Mouse (Mus musculus) lung, embryonic 14.5 days (tissue): ENCODE measurements at regions not wholly inside any gene's neighbourhood (a gene's known extent, or its start where the extent isn't known, plus 50 kb on each side); places are given as distances from the start of the nearest gene placed in this dataset.
A peak's percentile ranks its signal among the peaks of the same experiment; 100 is the strongest.

ENCODE experiments used
- ATAC-seq: fragments of 200-750 bp; cut with Nextera tagmentation; 2 replicates; pipeline ENCODE4 v1.8.0; 2017; ENCODE audit warnings: mild to moderate bottlenecking, moderate TSS enrichment, moderate library complexity; ENCODE audit not compliant: insufficient read depth
- DNase-seq: peaks from one replicate; pipeline ENCODE4 v3.0.0-alpha.2; 2015
- H3K27ac ChIP-seq: fragments of 300-500 bp; sonication (generic); 2 replicates; pipeline ENCODE4 v1.5.1; 2014; ENCODE audit warnings: low read depth, mild to moderate bottlenecking, moderate library complexity
- H3K27me3 ChIP-seq: fragments of 300-500 bp; sonication (generic); 2 replicates; pipeline ENCODE4 v1.6.1; 2014; ENCODE audit warnings: low read length, control low read depth; ENCODE audit not compliant: insufficient read depth
- H3K36me3 ChIP-seq: fragments of 300-500 bp; sonication (generic); 2 replicates; pipeline ENCODE4 v1.6.1; 2014; ENCODE audit warnings: control low read depth; ENCODE audit not compliant: insufficient read depth
- H3K4me1 ChIP-seq: fragments of 300-500 bp; sonication (generic); 2 replicates; pipeline ENCODE4 v1.6.1; 2014; ENCODE audit warnings: antibody characterized with exemption, control low read depth; ENCODE audit not compliant: insufficient read depth
- H3K4me2 ChIP-seq: fragments of 300-500 bp; sonication (generic); 2 replicates; pipeline ENCODE4 v1.6.1; 2014; ENCODE audit warnings: mild to moderate bottlenecking
- H3K4me3 ChIP-seq: fragments of 300-500 bp; sonication (generic); 2 replicates; pipeline ENCODE4 v1.5.1; 2014; ENCODE audit warnings: low read depth, low read length
- H3K9ac ChIP-seq: fragments of 300-500 bp; sonication (generic); 2 replicates; pipeline ENCODE4 v1.6.1; 2014
- H3K9me3 ChIP-seq: fragments of 300-500 bp; sonication (generic); 2 replicates; pipeline ENCODE4 v1.6.1; 2016; ENCODE audit warnings: low read depth, low read length, control low read depth
- CTCF ChIP-seq: IDR thresholded peaks from 2 replicates; pipeline ENCODE4 v1.5.1; 2016; ENCODE audit warnings: antibody characterized with exemption, low read depth
- WGBS: fragments of 180-500 bp; shearing (Covaris S2); extraction: QIAGEN DNeasy Blood & Tissue Kit; methylation state at CpG from one replicate; pipeline ENCODE4 v1.1.7; 2014; 5-methylcytosine and 5-hydroxymethylcytosine counted together

DNA sequence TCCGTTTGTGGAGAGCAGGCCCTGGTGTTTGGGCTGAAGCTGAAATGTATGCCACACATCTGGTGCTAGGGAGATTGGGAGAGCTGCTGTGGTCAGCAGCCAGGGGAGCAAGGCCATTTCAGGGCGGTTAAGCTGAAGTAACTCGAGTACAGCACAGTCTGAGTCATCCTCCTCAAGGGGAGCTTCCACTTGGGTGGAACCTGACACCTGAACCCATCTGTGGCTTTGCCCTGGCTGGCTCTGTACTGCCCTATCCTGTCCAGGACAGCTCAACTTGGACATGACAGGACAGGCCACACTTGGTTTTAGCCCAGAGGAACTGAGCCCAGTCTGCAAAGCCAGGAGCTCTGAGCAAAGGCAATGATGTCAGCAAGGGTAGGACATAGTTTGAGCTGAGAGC, 328.5 kb downstream of the Osr1 start:
- Histone ChIP-seq H3K27ac (no peak overlapping the region), H3K4me3 (no peak overlapping the region), H3K4me1 (peaks cover 6% of the 10 kb centered on the region; the same call in 1 of the 2 replicates), H3K27me3 (no peaks in the 10 kb centered on the region), H3K9me3 (no peaks in the 10 kb centered on the region), H3K9ac (no peak overlapping the region), H3K4me2 (no peak overlapping the region), H3K36me3 (no peaks in the 10 kb centered on the region)
- WGBS, result 40% methylated on average over 3 of the region's 3 CpGs
- DNase-seq, result no peak
- no peak for ATAC-seq
- no peak for TF ChIP-seq CTCF

DNA sequence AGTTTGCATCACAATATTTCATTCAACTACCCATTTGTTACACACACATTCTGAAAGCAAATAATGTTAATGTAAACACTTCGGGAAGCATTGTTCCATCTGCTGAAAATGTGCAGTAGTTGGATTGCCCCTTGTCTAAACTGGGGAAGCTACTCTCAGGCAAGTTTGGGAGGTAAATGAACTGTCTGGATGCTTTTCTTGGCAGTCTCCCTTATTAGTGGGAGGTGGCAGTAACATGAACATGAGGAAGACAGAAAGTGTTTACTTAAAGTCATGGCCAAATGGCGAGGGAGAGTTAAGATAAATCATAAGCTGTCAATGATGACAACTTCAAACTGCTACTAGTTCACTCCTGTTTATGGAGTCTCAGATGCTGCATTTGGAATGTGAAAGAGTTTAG, 332.0 kb downstream of the Osr1 start:
- 20% methylated on average over 2 of the region's 2 CpGs for WGBS
- ATAC-seq, result peak; percentile 95
- no peaks in the 10 kb centered on the region for H3K27me3 ChIP-seq
- H3K4me3 ChIP-seq, result no peak overlapping the region
- peaks cover 6% of the 10 kb centered on the region; the same call in 1 of the 2 replicates for H3K4me1 ChIP-seq
- no peaks in the 10 kb centered on the region for H3K36me3 ChIP-seq
- H3K9ac ChIP-seq, result no peak overlapping the region
- TF ChIP-seq CTCF, result no peak
- no peaks in the 10 kb centered on the region for H3K9me3 ChIP-seq
- no peak overlapping the region for H3K4me2 ChIP-seq
- H3K27ac ChIP-seq, result no peak overlapping the region
- peak; percentile 93 for DNase-seq

DNA sequence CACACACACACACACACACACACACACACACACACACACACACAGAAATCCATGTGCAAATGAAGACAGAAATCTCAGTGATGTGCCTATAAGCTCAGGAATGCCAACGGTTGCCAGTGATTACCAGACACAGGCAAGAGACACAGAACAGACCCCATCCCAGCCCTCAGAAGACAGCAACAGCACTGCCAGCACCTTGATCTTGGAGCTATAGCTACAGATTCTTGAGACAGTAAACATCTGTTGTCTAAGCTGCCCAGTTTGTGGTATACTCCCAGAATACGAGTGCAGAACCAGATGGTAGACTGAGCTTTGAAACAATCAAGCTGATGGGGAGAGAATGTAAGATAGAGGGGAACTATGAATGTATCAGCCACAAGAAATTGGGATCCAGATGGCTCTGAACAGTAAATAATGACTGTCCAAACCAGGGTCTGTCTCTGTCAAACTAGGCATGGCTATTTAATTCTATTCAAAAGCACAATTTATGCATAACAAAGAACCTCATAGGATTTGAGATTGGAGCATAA, 333.9 kb downstream of the Osr1 start:
- Histone ChIP-seq H3K36me3 (no peaks in the 10 kb centered on the region), H3K27me3 (no peaks in the 10 kb centered on the region), H3K4me1 (peaks cover 6% of the 10 kb centered on the region; the same call in 1 of the 2 replicates), H3K27ac (no peak overlapping the region), H3K9me3 (no peaks in the 10 kb centered on the region), H3K4me2 (no peak overlapping the region), H3K9ac (no peak overlapping the region), H3K4me3 (no peak overlapping the region)
- TF ChIP-seq CTCF, result no peak
- DNase-seq (peak; percentile 16), ATAC-seq (no peak)
- 50% methylated on average over 2 of the region's 2 CpGs for whole genome bisulfite sequencing

DNA sequence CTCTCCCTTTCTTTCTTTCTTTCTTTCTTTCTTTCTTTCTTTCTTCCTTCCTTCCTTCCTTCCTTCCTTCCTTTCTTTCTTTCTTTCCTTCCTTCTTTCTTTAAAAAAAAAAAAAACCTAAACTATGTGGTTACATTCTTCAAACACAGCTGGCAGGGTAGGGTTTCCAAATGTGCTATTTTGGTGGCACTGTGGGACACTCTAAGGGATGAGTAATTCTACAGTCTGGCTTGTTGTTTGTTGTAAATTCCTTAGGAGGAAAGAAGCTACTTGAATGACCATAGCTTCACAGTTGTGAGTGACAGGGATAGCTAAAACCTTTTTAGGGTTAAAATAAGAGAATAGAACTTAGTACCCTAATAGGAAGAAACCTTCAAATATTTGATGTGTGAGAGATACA, 342.4 kb downstream of the Osr1 start:
- Histone ChIP-seq H3K9me3 (no peaks in the 10 kb centered on the region), H3K4me2 (no peak overlapping the region), H3K27ac (no peak overlapping the region), H3K4me3 (no peak overlapping the region), H3K9ac (no peak overlapping the region), H3K4me1 (no peaks in the 10 kb centered on the region; the same call in 1 of the 2 replicates), H3K36me3 (no peaks in the 10 kb centered on the region), H3K27me3 (no peaks in the 10 kb centered on the region)
- DNase-seq (no peak), ATAC-seq (no peak)
- no peak for TF ChIP-seq CTCF

DNA sequence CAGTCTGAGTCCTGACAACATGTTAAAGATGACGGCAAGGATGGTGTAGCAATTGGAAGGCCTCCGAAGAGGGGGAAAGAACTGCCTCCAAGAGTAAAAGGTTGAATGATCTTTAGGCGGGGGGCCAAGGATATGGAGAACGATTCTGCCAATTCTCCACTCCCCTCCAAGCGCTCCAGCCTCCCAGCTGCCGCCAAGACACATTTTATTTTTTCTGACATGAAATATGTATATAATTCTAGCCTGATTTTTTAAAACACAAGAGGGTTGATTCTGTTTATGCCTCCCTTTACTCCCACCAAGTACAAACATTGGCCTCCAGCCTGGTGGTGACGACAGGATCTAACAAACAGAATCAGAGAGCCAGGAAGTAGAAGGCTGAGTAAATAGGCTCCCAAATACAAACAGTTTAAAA, 345.8 kb downstream of the Osr1 start:
- H3K36me3 ChIP-seq, result no peaks in the 10 kb centered on the region
- H3K4me2 ChIP-seq, result 0 out of 2 replicates have a peak overlapping the region, but pooled peaks have one; percentile 2
- DNase-seq (peak; percentile 88), ATAC-seq (peak; percentile 91)
- no peak overlapping the region for H3K9ac ChIP-seq
- TF ChIP-seq CTCF, result no peak
- WGBS, result 17% methylated on average over 7 of the region's 7 CpGs
- no peaks in the 10 kb centered on the region; the same call in 1 of the 2 replicates for H3K4me1 ChIP-seq
- H3K4me3 ChIP-seq, result no peak overlapping the region
- H3K27me3 ChIP-seq, result no peaks in the 10 kb centered on the region
- H3K9me3 ChIP-seq, result no peaks in the 10 kb centered on the region
- H3K27ac ChIP-seq, result peak overlapping the region; percentile 24; the same call in 1 of the 2 replicates

DNA sequence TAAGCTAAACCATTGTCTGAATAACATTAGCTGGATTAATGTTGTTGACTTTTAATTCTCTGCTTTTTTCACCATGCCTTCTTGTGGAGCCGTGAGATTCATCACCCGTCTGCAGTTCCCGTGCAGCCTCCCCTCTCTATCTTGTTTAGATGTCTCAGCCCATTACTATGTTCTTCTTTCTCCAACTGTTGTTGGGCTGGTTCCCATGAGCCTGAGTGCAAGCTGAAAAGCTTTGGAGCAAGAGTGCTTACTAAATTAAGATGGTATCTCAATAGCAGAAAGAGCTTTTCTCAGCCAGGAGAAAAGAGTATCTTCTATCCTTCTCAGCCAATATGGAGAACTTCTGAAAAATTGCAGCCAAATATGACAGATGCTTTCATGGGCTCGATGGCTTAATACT, 348.1 kb downstream of the Osr1 start:
- no peaks in the 10 kb centered on the region for H3K9me3 ChIP-seq
- ATAC-seq (no peak), DNase-seq (no peak)
- no peak overlapping the region for H3K27ac ChIP-seq
- no peak for TF ChIP-seq CTCF
- H3K36me3 ChIP-seq, result no peaks in the 10 kb centered on the region
- WGBS, result 73% methylated on average over 4 of the region's 4 CpGs
- H3K4me3 ChIP-seq, result no peak overlapping the region
- no peak overlapping the region for H3K4me2 ChIP-seq
- H3K9ac ChIP-seq, result no peak overlapping the region
- no peaks in the 10 kb centered on the region; the same call in 1 of the 2 replicates for H3K4me1 ChIP-seq
- H3K27me3 ChIP-seq, result no peaks in the 10 kb centered on the region

DNA sequence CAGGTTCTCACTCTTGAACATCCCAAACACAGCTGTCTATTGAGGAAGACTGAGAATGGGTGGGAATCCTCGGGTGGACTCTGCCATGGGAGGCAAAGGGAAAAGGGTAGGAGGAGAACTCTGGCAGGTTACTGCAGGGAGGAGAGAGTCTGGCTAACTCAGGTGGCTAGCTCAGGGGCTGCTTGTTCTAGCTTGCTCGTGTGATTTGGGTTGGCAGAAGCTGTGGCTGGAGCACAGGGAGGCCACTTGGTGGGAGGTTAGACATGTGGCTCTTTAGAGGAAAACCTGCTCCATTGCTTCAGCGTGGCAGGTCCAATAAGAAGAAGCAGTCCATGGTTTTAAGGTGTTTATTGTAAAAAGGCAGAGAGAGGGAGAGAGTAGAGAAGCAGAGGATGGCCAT, 349.1 kb downstream of the Osr1 start:
- TF ChIP-seq CTCF, result no peak
- no peak for ATAC-seq
- no peaks in the 10 kb centered on the region for H3K9me3 ChIP-seq
- DNase-seq, result no peak
- WGBS, result 62% methylated on average over 3 of the region's 3 CpGs
- no peaks in the 10 kb centered on the region; the same call in 1 of the 2 replicates for H3K4me1 ChIP-seq
- H3K27ac ChIP-seq, result no peak overlapping the region
- no peak overlapping the region for H3K4me2 ChIP-seq
- no peaks in the 10 kb centered on the region for H3K27me3 ChIP-seq
- H3K36me3 ChIP-seq, result no peaks in the 10 kb centered on the region
- H3K9ac ChIP-seq, result no peak overlapping the region
- no peak overlapping the region for H3K4me3 ChIP-seq

DNA sequence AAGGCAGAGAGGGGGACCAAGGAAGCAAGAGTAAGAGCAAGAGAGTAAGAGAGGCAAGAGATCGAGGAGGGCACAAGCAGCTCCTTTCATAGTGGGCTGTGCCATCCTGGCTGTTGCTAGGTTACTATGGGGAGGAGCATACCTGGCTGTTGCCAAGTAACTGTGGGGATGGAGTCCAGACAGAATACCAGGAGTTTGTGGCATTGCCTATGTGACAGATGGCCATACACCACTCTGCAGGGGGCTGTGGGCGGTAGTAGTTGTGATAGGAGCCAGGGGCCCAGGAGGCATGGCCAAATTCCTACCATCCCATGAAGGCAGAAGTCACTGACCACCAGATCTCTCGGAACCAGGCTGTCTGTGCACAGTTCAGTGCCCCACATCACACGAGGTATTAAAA, 349.5 kb downstream of the Osr1 start:
- H3K9me3 ChIP-seq, result no peaks in the 10 kb centered on the region
- no peaks in the 10 kb centered on the region for H3K27me3 ChIP-seq
- 82% methylated on average over 4 of the region's 4 CpGs for WGBS
- no peak for TF ChIP-seq CTCF
- no peak overlapping the region for H3K4me2 ChIP-seq
- no peak for ATAC-seq
- H3K4me3 ChIP-seq, result no peak overlapping the region
- no peaks in the 10 kb centered on the region; the same call in 1 of the 2 replicates for H3K4me1 ChIP-seq
- DNase-seq, result no peak
- no peak overlapping the region for H3K9ac ChIP-seq
- H3K36me3 ChIP-seq, result no peaks in the 10 kb centered on the region
- no peak overlapping the region for H3K27ac ChIP-seq
